Mouse (Mus musculus) kidney, adult 18-20 months (tissue): ENCODE results near the gene Cebpb.

Experiments
- DNase-seq: peaks from one replicate; pipeline ENCODE4 v3.0.0; 2021

Cebpb gene

DNA sequence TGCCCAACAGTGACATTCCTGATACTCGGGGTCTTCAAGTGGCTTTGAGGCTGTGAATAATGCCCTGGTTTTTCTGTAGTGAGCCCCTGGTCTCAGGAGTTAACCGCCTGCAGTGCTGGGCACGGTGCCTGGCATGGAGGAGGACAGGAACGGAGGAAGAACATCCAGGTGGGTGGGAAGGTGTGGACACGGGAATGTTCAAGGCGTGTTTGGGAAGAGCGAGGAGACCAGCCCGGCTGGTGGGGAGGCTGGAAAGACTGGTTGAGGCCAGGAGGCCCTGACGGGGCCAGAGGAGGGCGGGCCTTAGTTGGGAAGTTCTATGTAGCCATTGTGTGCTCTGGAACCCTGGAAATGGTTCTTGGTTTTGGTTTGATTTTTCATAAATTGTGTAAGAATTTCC is 37.2 kb downstream of the Cebpb start:
- no peak for DNase-seq

- peak; percentile 79 for DNase-seq
Observed at GRCm38 (mm10) chr2:167727161-167727560, 38.4 kb downstream of the Cebpb start.

DNA sequence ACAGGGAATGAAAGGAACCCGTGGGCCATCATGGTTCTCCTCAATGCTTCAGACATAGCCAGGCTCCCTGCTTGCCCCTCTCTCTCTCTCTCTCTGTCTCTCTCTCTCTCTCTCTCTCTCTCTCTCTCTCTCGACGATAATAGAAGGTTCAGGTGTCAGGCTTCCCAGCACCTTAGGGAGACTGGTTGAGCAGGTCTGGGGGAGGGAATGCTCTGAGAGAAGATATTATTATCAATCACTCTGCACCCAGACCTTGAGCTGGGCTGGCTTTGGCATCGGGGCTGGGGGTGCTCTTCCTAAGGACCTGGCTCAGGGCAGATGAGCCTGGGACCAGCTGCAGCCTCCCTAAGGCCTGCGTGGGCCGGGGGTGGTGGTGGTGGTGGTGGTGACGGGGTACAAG is 41.3 kb downstream of the Cebpb start:
- no peak for DNase-seq

GRCm38 (mm10) chr2:167731149-167731548 is 42.4 kb downstream of the Cebpb start:
- DNase-seq: no peak

DNA sequence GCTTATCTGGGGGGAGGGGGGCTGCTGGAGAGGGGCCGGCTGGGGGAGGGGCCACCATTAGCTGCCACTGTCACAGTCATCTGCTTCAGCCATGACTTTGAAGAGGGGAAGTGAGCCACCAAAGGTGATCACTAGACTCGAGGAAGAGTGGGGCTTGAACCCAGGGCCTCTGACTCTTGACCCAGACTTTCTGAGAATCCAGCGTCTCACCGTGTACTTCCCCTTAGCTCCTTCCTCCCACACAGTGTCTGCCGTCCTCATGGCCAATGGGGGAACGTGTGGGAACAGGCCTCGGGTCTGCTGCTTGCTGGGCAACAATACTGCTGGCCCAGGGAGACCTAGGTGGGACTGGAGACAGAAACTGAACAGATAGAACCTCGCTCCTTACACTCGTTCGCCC is 46.1 kb downstream of the Cebpb start:
- no peak for DNase-seq

DNA sequence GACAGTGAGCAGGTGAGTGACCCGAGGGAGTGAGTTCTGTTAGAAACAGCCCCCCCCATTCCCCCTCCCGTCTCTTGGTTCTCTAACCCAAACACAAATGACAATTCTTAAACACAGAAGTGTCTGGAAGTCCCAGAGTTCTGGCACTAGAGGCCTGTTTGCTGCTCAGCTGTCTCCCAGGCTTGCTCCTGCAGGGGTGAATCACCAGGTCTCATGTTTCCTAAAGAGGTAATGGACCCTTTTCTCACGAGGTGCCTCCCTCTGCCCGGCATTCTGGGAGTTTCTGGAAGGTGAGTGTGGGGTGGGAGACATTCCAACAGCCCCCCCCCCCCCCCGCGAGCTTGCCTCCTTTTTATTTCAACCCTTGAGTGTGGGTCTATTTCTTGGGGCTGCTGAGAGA is 50.3 kb downstream of the Cebpb start:
- no peak for DNase-seq
